Mouse (Mus musculus): ENCODE data around the gene Zgrf1. TPM values are rescaled to one million over a fixed set of nuclear protein-coding genes. Genes with fewer than 3 reads are reported as not detected.

Gene Zgrf1
- polyA plus RNA-seq, 1 experiment from 2014 or later: 19.8 TPM

GRCm38 (mm10) chr3:127529824-127530223, 23.5 kb upstream of the Zgrf1 start:
- no peaks in the 10 kb centered on the region for H3K36me3 ChIP-seq (replicated peaks)
- WGBS: 81% methylated on average over 4 of the region's 4 CpGs
- no peak overlapping the region for H3K27ac ChIP-seq (replicated peaks)
- no peaks in the 10 kb centered on the region for H3K4me1 ChIP-seq
- no peak for DNase-seq (ENCODE audit: low spot score)
- no peaks in the 10 kb centered on the region for H3K9me3 ChIP-seq
- no peaks in the 10 kb centered on the region for H3K27me3 ChIP-seq (replicated peaks; ENCODE audit: low read depth, poor library complexity, severe bottlenecking)
- no peak overlapping the region for H3K4me3 ChIP-seq

DNA sequence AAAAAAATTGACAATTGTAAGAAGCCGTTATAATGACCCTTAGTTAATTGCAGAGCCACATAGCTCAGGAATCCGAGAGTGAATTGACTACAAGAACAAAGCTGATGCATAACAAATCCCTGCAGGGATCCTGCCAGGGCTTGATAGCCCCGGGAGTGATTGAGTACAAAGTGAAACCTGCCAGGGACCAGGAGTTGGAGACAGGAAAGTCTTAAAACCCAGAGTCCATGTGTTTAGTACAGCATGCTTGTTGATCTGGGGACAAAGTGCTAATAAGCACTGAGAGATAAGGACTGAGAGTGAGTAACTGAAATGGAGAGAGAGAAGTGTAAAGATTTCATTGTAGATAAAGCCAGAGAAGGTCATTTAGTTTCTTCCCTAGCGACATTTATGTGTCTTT, 23.0 kb upstream of the Zgrf1 start:
- WGBS: 10% methylated on average over 4 of the region's 4 CpGs
- Histone ChIP-seq H3K4me1 (no peaks in the 10 kb centered on the region), H3K36me3 (replicated peaks) (no peaks in the 10 kb centered on the region), H3K27me3 (replicated peaks; ENCODE audit: low read depth, poor library complexity, severe bottlenecking) (no peaks in the 10 kb centered on the region), H3K9me3 (no peaks in the 10 kb centered on the region), H3K27ac (replicated peaks) (no peak overlapping the region), H3K4me3 (no peak overlapping the region)
- no peak for DNase-seq (ENCODE audit: low spot score)

DNA sequence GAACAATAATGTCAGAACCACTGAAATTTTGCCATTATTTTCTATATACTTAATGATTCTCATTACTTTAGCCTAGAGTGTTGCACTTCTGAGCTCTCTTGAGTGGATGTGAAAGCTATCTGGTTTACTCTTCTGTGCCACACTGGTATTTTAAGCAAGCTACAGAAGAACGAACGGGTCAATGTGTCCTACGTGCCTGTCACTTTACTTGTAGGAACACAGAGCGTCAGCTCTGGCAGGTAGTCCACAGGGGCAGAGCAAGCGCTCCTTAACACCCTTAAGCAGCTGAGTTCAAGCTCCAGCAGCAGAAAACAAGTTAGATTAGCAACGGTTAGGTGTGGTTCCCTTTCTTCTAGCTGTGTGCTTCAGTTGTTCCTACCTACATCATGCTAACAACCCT, 14.1 kb upstream of the Zgrf1 start:
- WGBS: 65% methylated on average over 6 of the region's 6 CpGs
- Histone ChIP-seq H3K36me3 (replicated peaks) (peaks cover 63% of the 10 kb centered on the region), H3K27me3 (replicated peaks; ENCODE audit: low read depth, poor library complexity, severe bottlenecking) (no peaks in the 10 kb centered on the region), H3K4me3 (no peak overlapping the region), H3K4me1 (no peaks in the 10 kb centered on the region), H3K9me3 (no peaks in the 10 kb centered on the region), H3K27ac (replicated peaks) (no peak overlapping the region)
- no peak for DNase-seq (ENCODE audit: low spot score)

DNA sequence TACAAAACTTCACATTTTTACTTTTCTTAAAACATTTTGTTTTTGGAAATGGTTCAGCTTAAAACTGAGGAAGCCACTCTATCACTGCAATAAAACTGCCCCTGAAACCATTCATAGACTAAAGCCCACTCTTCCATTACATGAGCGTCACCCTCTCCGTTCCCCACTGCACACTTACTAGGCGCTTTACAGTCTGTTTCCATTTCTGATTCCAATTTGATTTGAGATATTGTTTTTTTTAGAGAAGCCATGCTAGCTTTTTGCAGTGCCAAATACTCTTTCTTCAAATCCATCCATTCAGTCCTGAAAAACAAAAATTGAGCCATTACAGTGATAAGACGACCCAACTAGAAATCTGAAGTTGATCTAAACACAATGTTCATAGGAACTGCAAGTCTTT, 9.3 kb upstream of the Zgrf1 start:
- WGBS: 80% methylated on average over 4 of the region's 4 CpGs
- H3K36me3 ChIP-seq (replicated peaks): peaks cover 77% of the 10 kb centered on the region
- DNase-seq (ENCODE audit: low spot score): no peak
- H3K4me1 ChIP-seq: no peaks in the 10 kb centered on the region
- H3K4me3 ChIP-seq: no peak overlapping the region
- H3K27ac ChIP-seq (replicated peaks): no peak overlapping the region
- H3K9me3 ChIP-seq: no peaks in the 10 kb centered on the region
- H3K27me3 ChIP-seq (replicated peaks; ENCODE audit: low read depth, poor library complexity, severe bottlenecking): no peaks in the 10 kb centered on the region

DNA sequence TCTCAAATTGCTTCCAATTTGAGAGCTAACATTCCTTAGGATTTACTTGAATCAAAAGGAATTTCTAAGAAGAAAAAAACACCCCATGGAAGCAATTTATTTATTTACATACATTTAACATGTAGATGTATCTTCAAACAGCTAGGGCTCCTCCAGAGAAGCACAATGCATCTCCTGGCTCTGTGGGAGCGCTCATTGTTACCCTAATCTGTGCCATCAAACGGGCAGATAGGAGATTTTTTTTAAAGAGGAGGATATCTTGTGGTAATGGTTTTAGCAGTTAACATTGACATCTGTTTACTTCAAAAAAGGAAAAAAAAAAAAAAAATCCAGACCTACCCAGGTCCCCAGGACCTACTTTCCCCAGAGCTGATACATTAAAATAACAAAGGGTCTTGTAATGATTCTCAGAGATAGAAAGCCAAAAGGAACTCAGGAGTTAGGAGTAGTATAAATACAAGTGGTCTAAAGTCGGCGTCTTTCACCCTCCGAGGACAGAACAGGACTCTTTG, 8.6 kb upstream of the Zgrf1 start:
- H3K27ac ChIP-seq (replicated peaks): no peak overlapping the region
- no peak overlapping the region for H3K4me3 ChIP-seq
- H3K27me3 ChIP-seq (replicated peaks; ENCODE audit: low read depth, poor library complexity, severe bottlenecking): no peaks in the 10 kb centered on the region
- H3K9me3 ChIP-seq: no peaks in the 10 kb centered on the region
- no peak for DNase-seq (ENCODE audit: low spot score)
- H3K4me1 ChIP-seq: no peaks in the 10 kb centered on the region
- 33% methylated on average over 5 of the region's 5 CpGs for WGBS
- peaks cover 73% of the 10 kb centered on the region for H3K36me3 ChIP-seq (replicated peaks)

DNA sequence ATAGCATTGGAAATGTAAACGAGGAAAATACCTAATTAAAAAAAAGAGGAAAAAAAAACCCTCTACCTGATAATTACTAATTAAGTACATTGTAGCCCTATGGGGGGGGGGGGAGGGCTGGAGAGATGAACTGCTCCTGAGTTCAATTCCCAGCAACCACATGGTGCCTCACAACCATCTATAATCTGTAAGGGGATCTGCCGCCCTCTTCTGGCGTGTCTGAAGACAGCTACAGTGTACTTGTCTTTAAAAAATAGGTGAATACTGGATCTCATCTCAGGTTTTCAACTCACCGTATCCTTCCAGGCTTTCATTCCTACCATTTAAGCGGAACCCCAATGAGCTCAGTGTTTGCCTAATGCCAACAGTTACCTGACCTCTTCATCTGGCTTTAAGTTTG, 5.4 kb upstream of the Zgrf1 start:
- WGBS: 30% methylated on average over 5 of the region's 5 CpGs
- Histone ChIP-seq H3K27me3 (replicated peaks; ENCODE audit: low read depth, poor library complexity, severe bottlenecking) (no peaks in the 10 kb centered on the region), H3K9me3 (no peaks in the 10 kb centered on the region), H3K27ac (replicated peaks) (no peak overlapping the region), H3K36me3 (replicated peaks) (peaks cover 46% of the 10 kb centered on the region), H3K4me1 (peaks cover 6% of the 10 kb centered on the region), H3K4me3 (no peak overlapping the region)
- DNase-seq (ENCODE audit: low spot score): peak; percentile 55

- peaks cover 16% of the 10 kb centered on the region for H3K4me1 ChIP-seq
- DNase-seq (ENCODE audit: low spot score): no peak
- H3K27ac ChIP-seq (replicated peaks): peak overlapping the region; percentile 94
- H3K4me3 ChIP-seq: peak overlapping the region; percentile 87
- 9% methylated on average over 13 of the region's 13 CpGs for WGBS
- no peaks in the 10 kb centered on the region for H3K27me3 ChIP-seq (replicated peaks; ENCODE audit: low read depth, poor library complexity, severe bottlenecking)
- H3K9me3 ChIP-seq: no peaks in the 10 kb centered on the region
- peaks cover 21% of the 10 kb centered on the region for H3K36me3 ChIP-seq (replicated peaks)
These were observed 786 bp upstream of the Zgrf1 start for GRCm38 (mm10) chr3:127552434-127552972.

GRCm38 (mm10) chr3:127553720-127554043, 393 bp downstream of the Zgrf1 start:
- DNase-seq (ENCODE audit: low spot score): no peak
- H3K36me3 ChIP-seq (replicated peaks): peaks cover 30% of the 10 kb centered on the region
- H3K4me3 ChIP-seq: peak overlapping the region; percentile 87
- no peaks in the 10 kb centered on the region for H3K9me3 ChIP-seq
- H3K4me1 ChIP-seq: peaks cover 16% of the 10 kb centered on the region
- H3K27me3 ChIP-seq (replicated peaks; ENCODE audit: low read depth, poor library complexity, severe bottlenecking): no peaks in the 10 kb centered on the region
- 2% methylated on average over 4 of the region's 4 CpGs for WGBS
- H3K27ac ChIP-seq (replicated peaks): peak overlapping the region; percentile 94

DNA sequence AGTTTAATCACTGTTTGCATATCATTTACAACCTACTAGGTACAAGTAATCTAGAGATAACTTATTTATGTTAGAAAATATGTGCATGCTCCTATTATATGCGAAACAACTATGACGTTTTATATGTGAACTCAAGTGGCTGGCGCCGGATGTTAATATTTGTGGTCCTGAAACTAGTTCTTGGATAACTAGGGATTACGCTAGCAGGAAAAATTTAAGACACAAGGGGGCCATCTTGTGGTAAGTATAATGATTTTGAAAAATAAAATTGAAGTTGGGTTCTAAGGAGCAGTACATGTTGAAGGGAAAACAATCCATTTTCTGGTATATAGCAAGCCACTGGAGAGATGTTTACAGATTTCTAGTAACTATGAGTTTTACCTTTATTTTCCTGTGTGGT, 1.4 kb downstream of the Zgrf1 start:
- Histone ChIP-seq H3K4me1 (peaks cover 16% of the 10 kb centered on the region), H3K4me3 (peak overlapping the region; percentile 87), H3K27ac (replicated peaks) (no peak overlapping the region), H3K36me3 (replicated peaks) (peaks cover 39% of the 10 kb centered on the region), H3K27me3 (replicated peaks; ENCODE audit: low read depth, poor library complexity, severe bottlenecking) (no peaks in the 10 kb centered on the region), H3K9me3 (no peaks in the 10 kb centered on the region)
- WGBS: 69% methylated on average over 5 of the region's 5 CpGs
- DNase-seq (ENCODE audit: low spot score): no peak

GRCm38 (mm10) chr3:127558201-127558600, 4.9 kb downstream of the Zgrf1 start:
- Histone ChIP-seq H3K9me3 (no peaks in the 10 kb centered on the region), H3K4me3 (no peak overlapping the region), H3K4me1 (peaks cover 10% of the 10 kb centered on the region), H3K27me3 (replicated peaks; ENCODE audit: low read depth, poor library complexity, severe bottlenecking) (no peaks in the 10 kb centered on the region), H3K36me3 (replicated peaks) (peaks cover 67% of the 10 kb centered on the region), H3K27ac (replicated peaks) (no peak overlapping the region)
- DNase-seq (ENCODE audit: low spot score): no peak

DNA sequence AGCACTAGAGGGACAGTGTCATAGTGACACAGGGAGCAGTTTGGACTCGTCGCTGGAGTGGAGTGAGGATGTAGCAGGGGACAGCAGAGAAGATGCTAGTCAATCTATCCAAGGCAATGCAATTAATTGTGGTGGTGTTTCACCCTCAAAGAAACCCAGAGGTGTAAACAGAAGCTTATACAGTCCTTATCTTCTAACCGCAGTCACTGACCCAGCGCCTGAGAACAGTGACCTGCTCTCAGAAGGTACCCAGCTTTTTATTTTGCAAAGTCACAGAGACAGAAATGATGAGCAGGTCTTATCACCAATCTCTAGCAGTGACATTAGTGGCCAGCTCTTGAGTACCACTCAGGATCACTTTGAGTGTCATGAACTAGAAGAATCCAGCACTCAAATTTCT, 9.7 kb downstream of the Zgrf1 start:
- DNase-seq (ENCODE audit: low spot score): no peak
- H3K4me1 ChIP-seq: no peaks in the 10 kb centered on the region
- no peak overlapping the region for H3K4me3 ChIP-seq
- H3K9me3 ChIP-seq: no peaks in the 10 kb centered on the region
- H3K27ac ChIP-seq (replicated peaks): no peak overlapping the region
- WGBS: 93% methylated on average over 4 of the region's 4 CpGs
- H3K27me3 ChIP-seq (replicated peaks; ENCODE audit: low read depth, poor library complexity, severe bottlenecking): no peaks in the 10 kb centered on the region
- H3K36me3 ChIP-seq (replicated peaks): peaks cover 76% of the 10 kb centered on the region

DNA sequence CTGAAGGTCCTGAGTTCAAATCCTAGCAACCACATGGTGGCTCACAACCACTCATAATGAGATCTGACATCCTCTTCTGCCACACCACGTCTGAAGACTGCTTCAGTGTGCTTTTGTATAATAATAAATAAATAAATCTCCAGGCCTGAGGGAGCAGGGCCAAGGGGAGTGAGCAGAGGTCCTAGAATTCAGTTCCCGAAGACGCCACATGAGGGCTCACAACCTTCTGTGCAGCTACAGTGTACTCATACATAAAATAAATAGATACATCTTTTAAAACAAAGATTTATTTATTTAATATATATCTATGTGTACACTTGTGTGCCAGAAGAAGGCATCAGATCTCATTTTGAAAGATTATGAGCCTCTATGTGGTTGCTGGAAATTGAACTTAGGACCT, 11.8 kb downstream of the Zgrf1 start:
- Histone ChIP-seq H3K4me1 (no peaks in the 10 kb centered on the region), H3K9me3 (no peaks in the 10 kb centered on the region), H3K36me3 (replicated peaks) (peaks cover 77% of the 10 kb centered on the region), H3K27ac (replicated peaks) (no peak overlapping the region), H3K4me3 (no peak overlapping the region), H3K27me3 (replicated peaks; ENCODE audit: low read depth, poor library complexity, severe bottlenecking) (no peaks in the 10 kb centered on the region)
- no peak for DNase-seq (ENCODE audit: low spot score)
- WGBS: 80% methylated on average over 3 of the region's 3 CpGs

GRCm38 (mm10) chr3:127572557-127572956, 19.3 kb downstream of the Zgrf1 start:
- H3K4me3 ChIP-seq: no peak overlapping the region
- H3K4me1 ChIP-seq: no peaks in the 10 kb centered on the region
- WGBS: 69% methylated on average over 4 of the region's 4 CpGs
- no peak for DNase-seq (ENCODE audit: low spot score)
- H3K27me3 ChIP-seq (replicated peaks; ENCODE audit: low read depth, poor library complexity, severe bottlenecking): no peaks in the 10 kb centered on the region
- H3K9me3 ChIP-seq: no peaks in the 10 kb centered on the region
- no peak overlapping the region for H3K27ac ChIP-seq (replicated peaks)
- peaks cover 80% of the 10 kb centered on the region for H3K36me3 ChIP-seq (replicated peaks)

DNA sequence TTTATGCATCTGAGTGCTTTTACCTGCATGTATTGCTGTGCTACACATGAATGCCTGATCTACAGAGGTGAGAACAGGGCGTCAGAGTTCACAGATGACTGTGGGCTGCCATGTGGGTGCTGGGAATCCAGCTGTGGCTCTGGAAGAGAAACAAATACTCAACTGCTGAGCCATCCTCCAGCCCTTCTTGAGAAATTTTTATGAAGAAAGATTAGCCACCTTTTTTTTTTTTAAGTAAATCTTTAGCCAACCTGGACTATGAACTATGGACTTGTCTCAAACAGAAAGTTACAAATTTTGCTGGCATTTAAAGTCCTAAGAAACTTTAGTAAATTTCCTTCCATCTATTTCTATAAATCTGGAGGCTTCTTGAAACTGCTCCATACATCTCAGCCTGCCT, 43.8 kb downstream of the Zgrf1 start:
- 81% methylated on average over 1 of the region's 1 CpGs for WGBS
- Histone ChIP-seq H3K4me3 (no peak overlapping the region), H3K4me1 (no peaks in the 10 kb centered on the region), H3K9me3 (no peaks in the 10 kb centered on the region), H3K27ac (replicated peaks) (no peak overlapping the region), H3K27me3 (replicated peaks; ENCODE audit: low read depth, poor library complexity, severe bottlenecking) (no peaks in the 10 kb centered on the region), H3K36me3 (replicated peaks) (peaks cover 86% of the 10 kb centered on the region)
- DNase-seq (ENCODE audit: low spot score): no peak
